Mouse (Mus musculus) stomach, postnatal 0 days (tissue): ENCODE data around the gene Hspa1l.

Experiments used
- CTCF ChIP-seq: IDR thresholded peaks from 2 replicates; pipeline ENCODE4 v1.5.1; 2016; ENCODE audit warnings: antibody characterized with exemption, low read depth, mild to moderate bottlenecking, moderate library complexity
- EP300 ChIP-seq: optimal IDR thresholded peaks from 2 replicates; pipeline ENCODE3; 2016; ENCODE audit warnings: antibody characterized with exemption

GRCm38 (mm10) chr17:35009586-35009985 lies 37.1 kb downstream of the Hspa1l start:
- TF ChIP-seq EP300 (no peak), CTCF (no peak)
